Mouse (Mus musculus) lung, postnatal 10 days (tissue): ENCODE results near the gene Rasgef1b.
"Not testable (repeated sequence)": the region's sequence is repeated elsewhere in the genome, so short reads cannot be mapped to it uniquely, and the experiment has no call there.

Experiments
- DNase-seq: peaks from one replicate; pipeline ENCODE4 v3.0.0; 2021

The Rasgef1b gene

DNA sequence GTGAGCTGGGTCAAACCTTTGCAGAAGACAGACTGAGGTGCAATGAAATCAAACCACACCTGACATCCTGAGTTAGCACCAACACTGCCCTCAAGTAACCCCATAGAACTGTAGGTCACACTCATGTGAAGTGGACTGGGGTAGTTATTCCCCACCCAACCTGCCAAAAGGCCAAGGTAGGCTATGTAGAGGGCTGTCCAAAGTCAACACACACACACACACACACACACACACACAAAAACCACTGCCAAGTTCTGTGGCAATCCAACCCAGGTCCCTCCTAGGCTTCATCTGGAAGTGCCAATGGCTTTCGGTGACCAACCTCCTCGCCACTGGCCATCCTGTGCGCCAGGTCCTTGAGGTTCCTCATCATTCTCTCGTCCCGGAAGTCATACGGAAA lies 488.4 kb downstream of the Rasgef1b start:
- DNase-seq = no peak

GRCm38 (mm10) chr5:99239677-99240076 lies 489.2 kb downstream of the Rasgef1b start:
- DNase-seq = no peak

GRCm38 (mm10) chr5:99238150-99238549 lies 490.7 kb downstream of the Rasgef1b start:
- DNase-seq = no peak

- DNase-seq = no peak
Observed at GRCm38 (mm10) chr5:99236888-99237752, 491.7 kb downstream of the Rasgef1b start.

- no peak for DNase-seq
Observed at GRCm38 (mm10) chr5:99236431-99236830, 492.4 kb downstream of the Rasgef1b start.

DNA sequence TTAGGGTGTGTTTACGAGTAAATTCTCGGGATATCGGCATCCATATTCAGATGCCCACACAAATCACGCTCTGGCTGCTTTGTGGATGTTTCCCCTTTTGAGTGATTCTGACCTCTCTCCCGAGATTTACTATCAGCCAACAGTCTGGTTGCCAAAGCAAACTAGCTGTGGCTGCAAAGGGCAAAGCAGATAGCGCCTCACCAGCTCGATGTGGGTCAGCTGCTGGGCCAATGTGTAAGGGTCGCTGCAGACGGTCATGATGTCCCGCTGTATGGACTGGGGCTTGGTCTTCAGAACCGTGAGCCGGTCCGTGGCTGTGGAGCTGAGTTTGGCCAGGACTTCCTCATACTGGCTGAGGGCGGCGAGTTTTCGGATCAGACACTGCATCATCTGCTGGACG lies 494.6 kb downstream of the Rasgef1b start:
- DNase-seq = no peak

DNA sequence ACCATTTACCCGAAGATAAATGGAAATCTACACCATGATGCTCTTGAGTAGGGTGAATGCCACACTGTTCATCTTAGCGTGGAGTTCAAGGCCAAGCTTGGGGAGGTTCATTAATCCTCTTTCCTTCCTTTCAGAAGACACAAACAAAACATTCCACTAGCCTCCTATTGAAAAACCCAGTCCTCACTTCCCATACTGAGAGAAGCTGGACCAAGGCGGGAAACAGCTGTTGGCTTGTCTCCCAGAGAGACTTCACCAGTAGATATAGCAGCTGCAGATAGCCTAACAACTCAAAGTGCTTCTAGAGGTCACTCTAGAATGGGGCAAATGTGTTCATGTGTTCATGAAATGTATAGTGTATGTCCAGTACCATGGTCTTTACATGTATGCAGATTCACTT lies 495.7 kb downstream of the Rasgef1b start:
- DNase-seq = no peak

- DNase-seq = no peak
Observed at GRCm38 (mm10) chr5:99232410-99232809, 496.5 kb downstream of the Rasgef1b start.

- no peak for DNase-seq
Observed at GRCm38 (mm10) chr5:99230476-99230875, 498.4 kb downstream of the Rasgef1b start.

GRCm38 (mm10) chr5:99227361-99227760 lies 501.5 kb downstream of the Rasgef1b start:
- DNase-seq = no peak

- no peak for DNase-seq
Observed at GRCm38 (mm10) chr5:99224571-99225011, 504.3 kb downstream of the Rasgef1b start.

DNA sequence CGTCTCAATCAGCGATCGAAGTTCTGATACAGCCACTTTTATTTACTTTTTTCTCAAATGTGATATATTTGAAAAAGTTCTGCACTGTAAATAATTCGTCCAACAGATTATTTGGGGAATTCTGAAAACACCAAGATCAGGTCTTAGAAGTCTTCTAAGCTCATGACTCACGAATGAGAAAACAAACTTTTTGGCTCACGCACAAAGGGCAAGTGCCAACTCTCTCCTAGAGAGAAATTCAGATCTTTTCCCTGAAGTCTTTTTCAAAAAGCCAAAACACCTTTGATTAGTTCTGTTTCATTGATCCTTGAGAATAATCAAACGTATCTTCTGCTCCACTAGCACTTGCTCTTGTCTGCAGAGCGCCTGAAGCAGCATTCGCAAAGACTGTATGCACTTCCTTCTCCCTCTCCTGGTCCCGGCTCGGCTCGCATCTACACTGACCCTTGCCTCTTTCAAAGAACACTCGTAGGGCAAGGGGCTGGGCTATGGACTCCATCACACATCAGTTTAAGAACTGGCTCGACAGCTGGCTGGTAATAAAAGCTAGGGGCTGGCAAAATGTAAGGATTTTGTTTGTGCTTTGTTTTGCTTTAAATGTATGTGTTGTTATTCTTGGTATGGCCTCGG lies 504.9 kb downstream of the Rasgef1b start:
- no peak for DNase-seq

- DNase-seq = no peak
Observed at GRCm38 (mm10) chr5:99218385-99218784, 510.5 kb downstream of the Rasgef1b start.

GRCm38 (mm10) chr5:99216588-99217152 lies 512.2 kb downstream of the Rasgef1b start:
- DNase-seq = not testable (repeated sequence)

- DNase-seq = no peak
Observed at GRCm38 (mm10) chr5:99215207-99216157, 513.4 kb downstream of the Rasgef1b start.

DNA sequence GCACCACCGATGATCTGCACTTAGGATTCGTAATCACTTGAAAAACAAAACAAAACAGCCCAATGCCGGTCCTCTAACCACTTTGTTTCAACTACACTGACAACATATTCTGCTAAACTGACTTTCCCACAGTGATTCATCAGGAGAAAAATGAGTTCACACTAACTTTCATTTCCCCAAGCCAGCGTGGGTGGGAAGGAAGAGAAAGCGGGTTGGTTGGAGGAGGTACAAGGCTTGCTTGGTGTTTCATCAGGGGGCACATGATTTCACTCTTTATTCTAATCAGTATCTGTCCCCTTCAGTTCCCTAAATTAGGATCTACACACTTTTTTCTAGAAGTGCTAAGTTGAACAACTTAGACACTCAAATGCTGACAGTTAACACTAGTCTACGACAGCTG lies 514.5 kb downstream of the Rasgef1b start:
- DNase-seq = peak; percentile 36

DNA sequence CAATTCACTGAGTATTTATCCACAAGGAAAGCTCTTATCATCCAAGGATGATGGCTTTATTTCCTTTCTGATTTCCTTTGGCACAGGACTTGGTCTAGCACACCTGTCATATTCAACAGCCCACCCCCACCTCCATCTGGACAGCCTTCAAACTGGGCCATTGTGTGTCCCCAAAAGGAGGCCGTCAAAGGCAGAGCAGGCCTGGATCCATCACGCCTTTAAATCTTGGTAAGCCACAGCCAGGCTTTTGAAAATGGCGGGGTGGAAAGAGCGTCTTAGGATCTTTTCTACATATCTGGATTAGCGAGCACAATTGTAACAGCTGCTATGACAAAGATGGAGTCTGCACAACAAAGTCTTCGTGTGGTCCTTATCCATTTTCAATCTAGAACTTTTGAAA lies 515.7 kb downstream of the Rasgef1b start:
- no peak for DNase-seq

DNA sequence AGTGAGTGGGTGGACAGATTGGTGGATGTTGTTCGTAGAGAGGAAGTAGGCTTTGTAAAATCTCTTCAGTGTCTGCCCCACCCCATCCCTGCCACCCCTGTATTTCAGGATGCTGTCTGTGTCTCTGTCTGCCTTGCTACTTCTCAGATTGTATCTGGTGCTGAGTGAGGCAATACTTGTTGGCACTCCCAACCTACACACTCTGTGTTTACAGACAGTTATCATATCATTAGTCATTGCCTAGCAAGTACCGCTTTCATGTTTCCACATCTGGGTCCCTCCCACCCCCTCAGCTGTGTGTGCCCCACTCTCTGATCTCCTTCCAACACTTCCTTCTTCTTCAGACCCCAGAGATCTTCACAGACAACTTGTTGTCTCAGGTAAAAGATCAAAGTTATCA lies 525.4 kb downstream of the Rasgef1b start:
- DNase-seq = no peak

- DNase-seq = peak; percentile 51
Observed at GRCm38 (mm10) chr5:99202074-99202837, 526.6 kb downstream of the Rasgef1b start.

- DNase-seq = no peak
Observed at GRCm38 (mm10) chr5:99195436-99195835, 533.4 kb downstream of the Rasgef1b start.

DNA sequence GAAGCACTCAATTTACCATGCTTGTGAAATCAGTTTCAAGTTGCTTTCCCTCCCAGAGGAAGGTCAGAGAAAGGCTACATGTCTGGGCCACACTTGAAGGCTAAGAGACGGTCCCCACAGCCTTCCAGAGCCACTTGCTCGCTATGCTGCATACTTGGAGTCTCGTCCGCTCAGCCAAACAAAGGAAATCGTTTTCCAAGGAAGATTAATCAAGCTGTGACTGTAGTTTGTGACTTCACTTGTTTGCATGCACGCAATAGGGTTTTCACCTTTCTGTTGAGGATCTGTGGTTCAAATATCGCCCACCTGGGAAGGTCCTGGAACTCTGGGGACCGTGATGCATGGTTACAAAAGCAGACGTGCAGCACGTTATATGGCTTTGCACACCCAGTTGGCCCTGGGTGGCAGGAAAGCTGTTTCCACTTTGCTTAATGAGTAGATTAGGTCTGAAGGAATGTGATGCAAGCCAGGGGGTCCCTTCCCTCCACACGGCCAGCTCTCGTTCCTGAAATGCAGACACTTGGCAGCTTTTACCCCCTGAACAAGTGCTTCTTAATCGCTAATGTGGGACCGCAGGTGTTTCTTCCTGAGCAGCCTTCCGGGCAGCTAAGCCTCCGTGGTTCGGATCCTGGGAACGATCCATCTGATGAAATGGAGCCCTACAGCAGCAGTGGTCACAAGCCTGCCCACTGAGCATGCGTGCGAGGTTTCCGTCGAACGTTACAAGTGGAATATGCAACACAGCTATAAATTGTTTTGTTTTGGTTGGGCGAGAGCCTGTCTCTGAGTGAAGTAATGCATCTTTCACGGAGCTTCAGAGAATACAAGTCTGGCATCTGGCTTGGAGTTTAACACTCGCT lies 537.7 kb downstream of the Rasgef1b start:
- DNase-seq = peak; percentile 27
